Mouse (Mus musculus) kidney, adult 18-20 months (tissue): ENCODE measurements around the gene Gm10697.
"Not testable (repeated sequence)": the region's sequence is repeated elsewhere in the genome, so short reads cannot be mapped to it uniquely, and the experiment has no call there.

Experiments used
- DNase-seq: peaks from one replicate; pipeline ENCODE4 v3.0.0; 2021

Gm10697 gene

DNA sequence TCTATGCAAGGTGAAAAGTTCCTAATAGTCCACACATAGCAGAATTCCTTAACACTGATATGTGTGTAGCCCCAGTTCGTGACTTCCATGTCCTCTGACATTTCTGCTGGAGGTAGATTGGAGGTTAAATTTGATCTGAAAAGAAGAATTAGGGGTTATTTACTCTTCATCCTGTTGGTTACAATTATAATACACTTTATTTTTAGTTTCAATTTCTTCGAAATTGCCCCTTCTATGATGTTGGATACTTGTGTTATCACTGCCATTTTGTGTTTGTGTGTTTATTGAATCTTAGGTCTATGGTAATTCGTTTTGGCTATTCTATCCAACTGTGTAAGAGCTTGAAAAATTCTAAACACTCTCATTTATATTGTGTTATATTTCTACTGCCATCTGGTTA, at the start of gene Gm10697:
TSS of gene Gm10697 (minus strand) at position 101 of the 400 bp plus-strand sequence.
- not testable (repeated sequence) for DNase-seq

DNA sequence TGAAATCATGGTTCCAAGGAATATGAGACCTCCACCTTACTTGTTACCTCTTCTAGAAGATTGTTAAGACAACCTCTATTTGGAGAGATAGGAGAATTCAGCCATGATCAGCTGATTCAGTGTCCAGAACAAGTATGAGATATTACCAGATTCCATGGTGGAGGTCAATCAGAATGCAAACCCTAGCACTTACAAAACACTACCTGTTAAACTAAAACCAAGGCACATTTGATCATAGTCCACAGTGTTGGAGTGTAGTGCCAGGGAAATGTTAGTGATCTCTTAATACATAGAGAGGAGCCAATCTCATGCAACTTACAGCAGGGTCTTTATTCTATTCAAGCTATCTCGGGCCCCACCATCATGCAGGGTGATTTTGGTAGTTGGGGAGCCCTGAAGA, 42.6 kb upstream of the Gm10697 start:
- not testable (repeated sequence) for DNase-seq

DNA sequence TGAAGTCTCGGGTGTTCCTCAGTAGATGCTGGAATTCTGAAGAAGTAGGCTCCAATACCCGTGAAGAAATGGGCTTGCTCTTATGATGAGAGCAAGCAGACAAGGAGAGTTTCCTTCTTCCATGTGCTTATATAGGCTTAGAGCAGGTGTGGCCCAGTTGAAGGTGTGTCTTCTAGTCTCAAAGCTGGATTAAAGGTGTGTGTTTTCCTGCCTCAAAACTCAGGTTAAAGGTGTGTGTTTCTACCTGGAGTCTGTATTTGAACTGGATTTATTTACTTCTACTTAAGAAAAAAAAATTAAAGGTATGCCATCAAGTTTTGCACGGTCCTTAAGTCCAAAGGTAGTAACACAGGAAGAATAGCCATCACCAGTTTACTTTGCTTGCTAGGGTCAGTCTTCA, 17.7 kb downstream of the Gm10697 start, which contains the start of gene Gm9125:
TSS of gene Gm9125 (minus strand) at position 101 of the 400 bp plus-strand sequence.
- not testable (repeated sequence) for DNase-seq

DNA sequence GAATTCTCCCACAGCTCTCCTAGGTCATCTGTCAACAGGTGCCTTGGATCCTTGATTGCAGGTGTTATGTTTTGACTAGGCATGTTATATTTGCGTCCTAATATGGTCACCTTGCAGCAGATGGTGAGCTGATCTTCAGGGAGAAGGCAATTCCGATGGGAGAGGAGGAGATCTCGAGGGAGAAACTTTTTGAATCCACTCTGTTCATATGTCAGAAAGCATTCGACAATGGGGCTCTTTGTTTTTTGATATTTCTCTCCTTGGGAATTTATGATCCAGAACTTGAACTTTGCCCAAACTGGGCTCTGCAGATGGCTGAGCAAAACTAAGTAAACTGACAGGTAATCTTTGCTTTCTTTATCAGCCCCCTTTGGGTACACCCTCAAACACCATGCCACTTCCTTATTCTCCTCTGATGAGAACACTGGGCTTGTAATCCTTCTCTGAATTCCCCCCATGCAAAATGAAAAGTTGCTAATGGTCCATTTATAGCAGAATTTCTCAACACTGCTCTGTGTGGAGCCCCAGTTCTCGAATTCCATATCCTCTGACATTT, 22.8 kb downstream of the Gm10697 start:
- not testable (repeated sequence) for DNase-seq

DNA sequence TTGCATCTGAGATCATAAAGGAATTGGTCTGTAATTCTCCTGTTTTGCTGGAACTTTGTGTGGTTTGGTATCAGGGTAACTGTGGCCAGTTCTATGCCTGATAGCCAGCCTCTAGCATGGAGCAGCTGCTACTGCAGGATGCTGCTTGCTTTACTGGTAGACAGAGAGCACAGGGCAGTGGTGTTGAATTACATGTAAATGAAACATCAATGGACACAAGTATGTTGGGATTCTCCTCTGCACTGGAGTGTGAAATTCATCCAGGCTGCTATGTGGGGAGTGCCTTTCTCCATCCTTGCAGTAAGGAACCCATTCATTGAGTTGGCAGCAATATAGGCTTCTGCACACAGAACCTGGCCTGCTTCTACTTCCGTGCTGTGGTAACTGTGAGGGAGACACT, 34.2 kb downstream of the Gm10697 start:
- DNase-seq = not testable (repeated sequence)

DNA sequence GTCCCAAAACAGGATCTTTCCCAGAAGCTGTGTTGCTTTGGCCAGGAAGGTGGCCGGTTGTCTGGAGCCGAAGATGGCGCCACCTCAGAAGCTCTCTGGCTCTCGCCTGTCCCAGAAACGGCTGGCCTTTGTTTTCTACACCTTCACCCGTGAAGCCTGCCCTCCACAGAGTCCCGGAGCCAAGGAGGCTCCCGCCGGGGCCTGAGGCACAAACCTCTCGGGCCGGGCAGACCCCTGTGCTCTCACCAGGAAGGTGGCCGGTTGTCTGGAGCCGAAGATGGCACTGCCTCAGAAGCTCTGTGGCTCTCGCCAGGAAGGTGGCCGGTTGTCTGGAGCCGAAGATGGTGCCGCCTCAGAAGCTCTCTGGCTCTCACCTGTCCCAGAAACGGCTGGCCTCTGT, 38.0 kb downstream of the Gm10697 start:
- not testable (repeated sequence) for DNase-seq
